8 mouse cellular contexts compared by ENCODE assay signal in genomic region chr9:21161209-21161909, GRCm38 (mm10). TPM values are rescaled to one million over a fixed set of nuclear protein-coding genes. Genes with fewer than 3 reads are reported as not detected.
DNase-seq lines count a peak whose midpoint lies in the region; ATAC-seq and TF ChIP-seq lines count a peak whose summit lies in the region.

No protein-coding gene starts in this region.

- 0 out of 2 replicates have a peak overlapping the region, but pooled peaks have one; percentile 30 for H3K27ac ChIP-seq in forebrain, postnatal 0 days (ENCODE audit: low read depth, low read length)
- no peak overlapping the region for H3K27ac ChIP-seq in lung, embryonic 15.5 days
- H3K27ac ChIP-seq in olfactory bulb, adult 2 months (ENCODE audit: insufficient read depth, low read depth, low read length): peak overlapping the region; percentile 83

- no peaks in the 10 kb centered on the region for H3K36me3 ChIP-seq in forebrain, postnatal 0 days (ENCODE audit: insufficient read depth)
- H3K36me3 ChIP-seq in lung, embryonic 15.5 days: no peaks in the 10 kb centered on the region

- peaks cover 11% of the 10 kb centered on the region for H3K27me3 ChIP-seq in forebrain, postnatal 0 days (ENCODE audit: insufficient read depth, low read length)
- peaks cover 53% of the 10 kb centered on the region for H3K27me3 ChIP-seq in lung, embryonic 15.5 days

- WGBS in forebrain, postnatal 0 days: 2% methylated on average over 52 of the region's 52 CpGs
- WGBS in lung, embryonic 15.5 days: under 1% methylated on average over 52 of the region's 52 CpGs
- WGBS in olfactory bulb, adult 2 months: under 1% methylated on average over 52 of the region's 52 CpGs

- peak; percentile 97 for DNase-seq in ES-CJ7 (ENCODE audit: low read depth, low spot score)
- DNase-seq in cerebellum, adult 18-20 months: peak; percentile 90 to 94
- DNase-seq in forebrain, postnatal 0 days: peak; percentile 94
- peak; percentile 91 for DNase-seq in heart, postnatal 4 days
- peak; percentile 88 for DNase-seq in layer of hippocampus, adult 9-10 months (ENCODE audit: low spot score)
- DNase-seq in thymus, adult 18-20 months: peak; percentile 65 to 75

- peak; percentile 55; the same call in 1 of the 2 replicates for TF ChIP-seq POLR2A in olfactory bulb, adult 2 months (IDR thresholded peaks at IDR 0.05; ENCODE audit: insufficient read depth, low read depth, low read length)

- H3K9ac ChIP-seq in forebrain, postnatal 0 days: peak overlapping the region; percentile 51
- peak overlapping the region; percentile 61 for H3K9ac ChIP-seq in lung, embryonic 15.5 days

- ATAC-seq in forebrain, postnatal 0 days: peak; percentile 60
- ATAC-seq in lung, embryonic 15.5 days (ENCODE audit: borderline replicate concordance, extremely low read depth, low FRiP score, low TSS enrichment): peak; percentile 72; the same call in 1 of the 2 replicates

- H3K9me3 ChIP-seq in forebrain, postnatal 0 days (ENCODE audit: low read length): no peaks in the 10 kb centered on the region
- H3K9me3 ChIP-seq in lung, embryonic 15.5 days: no peaks in the 10 kb centered on the region

- peak overlapping the region; percentile 57 for H3K4me2 ChIP-seq in forebrain, postnatal 0 days (ENCODE audit: low read depth)
- peak overlapping the region; percentile 81 for H3K4me2 ChIP-seq in lung, embryonic 15.5 days

- no peaks in the 10 kb centered on the region for H3K4me1 ChIP-seq in forebrain, postnatal 0 days (ENCODE audit: insufficient read depth)
- H3K4me1 ChIP-seq in lung, embryonic 15.5 days: peaks cover 31% of the 10 kb centered on the region
- peaks cover 27% of the 10 kb centered on the region for H3K4me1 ChIP-seq in olfactory bulb, adult 2 months (ENCODE audit: control insufficient read depth, insufficient read depth, low read length)

- peak; percentile 95 for TF ChIP-seq CTCF in forebrain, postnatal 0 days (IDR thresholded peaks at IDR 0.05; ENCODE audit: low read depth)
- TF ChIP-seq CTCF in olfactory bulb, adult 2 months (IDR thresholded peaks at IDR 0.05; ENCODE audit: insufficient read depth, low read depth, low read length): peak; percentile 81; the same call in 1 of the 2 replicates

- peak overlapping the region; percentile 44 for H3K4me3 ChIP-seq in forebrain, postnatal 0 days (ENCODE audit: low read depth, low read length)
- peak overlapping the region; percentile 48 for H3K4me3 ChIP-seq in lung, embryonic 15.5 days
- H3K4me3 ChIP-seq in olfactory bulb, adult 2 months (ENCODE audit: insufficient read depth, low read depth, low read length): peak overlapping the region; percentile 64

RNA-seq across cellular contexts. Expression of gene Pde4a, which starts 4.2 kb away (rescaled TPM):
- total RNA-seq in forebrain, postnatal 0 days (2014; rRNA removed): 19.8 and 20.0 TPM in 2 replicates
- polyA plus RNA-seq in forebrain, postnatal 0 days (2015; fragmentation: Nextera tagmentation; extraction: Ambion mirVana): 26.2 and 41.6 TPM in 2 replicates
- 10 to 100 TPM; 18.7 to 21.1 TPM for total RNA-seq in heart, postnatal 4 days (2021)
- polyA plus RNA-seq in lung, embryonic 15.5 days (2015; fragmentation: Nextera tagmentation; extraction: Ambion mirVana): 8.6 and 9.3 TPM in 2 replicates
- polyA plus RNA-seq in olfactory bulb, adult 2 months (2012; ENCODE audit: insufficient read depth, insufficient read length, low replicate concordance, missing spikeins): not detected in 2 replicates

RNA-seq across cellular contexts. Expression of gene Cdc37, which starts 11.6 kb away (rescaled TPM):
- total RNA-seq in forebrain, postnatal 0 days (2014; rRNA removed): 39.5 and 42.1 TPM in 2 replicates
- polyA plus RNA-seq in forebrain, postnatal 0 days (2015; fragmentation: Nextera tagmentation; extraction: Ambion mirVana): 186 and 191 TPM in 2 replicates
- 100 to 1,000 TPM; 145 to 158 TPM for total RNA-seq in heart, postnatal 4 days (2021)
- polyA plus RNA-seq in lung, embryonic 15.5 days (2015; fragmentation: Nextera tagmentation; extraction: Ambion mirVana): 316 and 319 TPM in 2 replicates
- polyA plus RNA-seq in olfactory bulb, adult 2 months (2012; ENCODE audit: insufficient read depth, insufficient read length, low replicate concordance, missing spikeins): 282 TPM in 1 of 2 replicates, not detected in the other

RNA-seq across cellular contexts. Expression of gene Tyk2, which starts 30.3 kb away (rescaled TPM):
- total RNA-seq in forebrain, postnatal 0 days (2014; rRNA removed): 9.4 and 11.0 TPM in 2 replicates
- 3.8 and 5.0 TPM in 2 replicates for polyA plus RNA-seq in forebrain, postnatal 0 days (2015; fragmentation: Nextera tagmentation; extraction: Ambion mirVana)
- 1 to 10 TPM; 7.7 to 8.2 TPM for total RNA-seq in heart, postnatal 4 days (2021)
- polyA plus RNA-seq in lung, embryonic 15.5 days (2015; fragmentation: Nextera tagmentation; extraction: Ambion mirVana): 12.7 and 15.6 TPM in 2 replicates
- polyA plus RNA-seq in olfactory bulb, adult 2 months (2012; ENCODE audit: insufficient read depth, insufficient read length, low replicate concordance, missing spikeins): not detected in 2 replicates
